Mouse (Mus musculus) heart, postnatal 0 days (tissue): Measurements from ENCODE around the gene Fam117a. TPM values are rescaled to one million over a fixed set of nuclear protein-coding genes. Genes with fewer than 3 reads are reported as not detected.

Experiments used
- ATAC-seq: fragments of 200-750 bp; cut with Nextera tagmentation; 2 replicates; pipeline ENCODE4 v1.8.0; 2017; ENCODE audit warnings: low read depth, moderate number of reproducible peaks, moderate library complexity; ENCODE audit not compliant: insufficient read depth
- DNase-seq: peaks from one replicate; pipeline ENCODE4 v3.0.0-alpha.2; 2016; ENCODE audit warnings: low spot score
- H3K27ac ChIP-seq: fragments of 300-500 bp; sonication (generic); 2 replicates; pipeline ENCODE4 v1.5.1; 2014; ENCODE audit warnings: low read depth, mild to moderate bottlenecking
- H3K27me3 ChIP-seq: fragments of 300-500 bp; sonication (generic); 2 replicates; pipeline ENCODE4 v1.6.1; 2014; ENCODE audit warnings: low read length, mixed read lengths; ENCODE audit not compliant: control insufficient read depth, insufficient read depth
- H3K36me3 ChIP-seq: fragments of 300-500 bp; sonication (generic); replicated peaks from 2 replicates; pipeline ENCODE4 v1.6.1; 2014; ENCODE audit warnings: low read length, mixed read lengths; ENCODE audit not compliant: control insufficient read depth, insufficient read depth
- H3K4me1 ChIP-seq: fragments of 300-500 bp; sonication (generic); 2 replicates; pipeline ENCODE4 v1.6.1; 2014; ENCODE audit warnings: antibody characterized with exemption; ENCODE audit not compliant: control insufficient read depth, insufficient read depth
- H3K4me2 ChIP-seq: fragments of 300-500 bp; sonication (generic); 2 replicates; pipeline ENCODE4 v1.6.1; 2014; ENCODE audit warnings: low read depth, mild to moderate bottlenecking, low read length, moderate library complexity
- H3K4me3 ChIP-seq: fragments of 300-500 bp; sonication (generic); 2 replicates; pipeline ENCODE4 v1.5.1; 2014; ENCODE audit warnings: low read depth, low read length
- H3K9ac ChIP-seq: fragments of 300-500 bp; sonication (generic); replicated peaks from 2 replicates; pipeline ENCODE4 v1.6.1; 2014; ENCODE audit warnings: low read depth, low read length, mixed read lengths
- H3K9me3 ChIP-seq: fragments of 300-500 bp; sonication (generic); replicated peaks from 2 replicates; pipeline ENCODE4 v1.6.1; 2016; ENCODE audit warnings: low read length; ENCODE audit not compliant: control insufficient read depth
- CTCF ChIP-seq: IDR thresholded peaks from 2 replicates; pipeline ENCODE4 v1.5.1; 2016; ENCODE audit warnings: antibody characterized with exemption, control low read depth, low read depth
- EP300 ChIP-seq: IDR thresholded peaks from 2 replicates; pipeline ENCODE4 v1.6.1; 2016; ENCODE audit warnings: antibody characterized with exemption, low read depth
- WGBS: fragments of 180-500 bp; shearing (Covaris S2); extraction: QIAGEN DNeasy Blood & Tissue Kit; methylation state at CpG from one replicate; pipeline ENCODE4 v1.1.7; 2014; 5-methylcytosine and 5-hydroxymethylcytosine counted together
- polyA plus RNA-seq: library from polyadenylated mRNA; unstranded; fragments of >200 nt; fragmentation: Nextera tagmentation; extraction: Ambion mirVana; gene quantifications from 2 replicates; pipeline ENCODE4 v1.2.1, GENCODE M21; 2015
- total RNA-seq: library from RNA; depleted of rRNA; stranded (reverse); fragments of >200 nt; gene quantifications from 2 replicates; pipeline ENCODE4 v1.2.3, GENCODE M21; 2014; ENCODE audit warnings: low replicate concordance; rRNA removed

Gene Fam117a
- total RNA-seq, result 5.0 and 5.6 TPM in 2 replicates
- polyA plus RNA-seq, result 3.6 and 3.9 TPM in 2 replicates

GRCm38 (mm10) chr11:95336568-95337128 lies at the start of gene Fam117a:
TSS of gene Fam117a (plus strand) at chr11:95337018.
- H3K36me3 ChIP-seq, result no peaks in the 10 kb centered on the region
- peak within 1 kb of the TSS; percentile 67 for H3K9ac ChIP-seq
- no peaks in the 10 kb centered on the region for H3K9me3 ChIP-seq
- H3K27me3 ChIP-seq, result no peaks in the 10 kb centered on the region
- peak within 1 kb of the TSS; percentile 98 for H3K4me2 ChIP-seq
- ATAC-seq (peak; percentile 95), DNase-seq (peak; percentile 91)
- H3K27ac ChIP-seq, result peak within 1 kb of the TSS; percentile 41; the same call in 1 of the 2 replicates
- peak; percentile 13; the same call in 1 of the 2 replicates for TF ChIP-seq CTCF
- no peak for TF ChIP-seq EP300
- peaks cover 13% of the 10 kb centered on the region for H3K4me1 ChIP-seq
- peak within 1 kb of the TSS; percentile 90 for H3K4me3 ChIP-seq
- WGBS, result 1% methylated on average over 25 of the region's 27 CpGs

- ATAC-seq, result no peak
Measured at GRCm38 (mm10) chr11:95291998-95292397, 44.8 kb upstream of the Fam117a start.

GRCm38 (mm10) chr11:95293017-95293624 lies 43.7 kb upstream of the Fam117a start:
- Histone ChIP-seq H3K36me3 (peaks cover 81% of the 10 kb centered on the region), H3K4me2 (no peak overlapping the region), H3K27me3 (no peaks in the 10 kb centered on the region), H3K9ac (no peak overlapping the region), H3K9me3 (no peaks in the 10 kb centered on the region), H3K4me3 (no peak overlapping the region), H3K27ac (no peak overlapping the region), H3K4me1 (no peaks in the 10 kb centered on the region)
- ATAC-seq, result no peak
- WGBS, result 71% methylated on average over 8 of the region's 8 CpGs
- DNase-seq, result no peak
- no peak for TF ChIP-seq CTCF

More at GRCm38 (mm10) chr11:95291998-95292397, 44.8 kb upstream of the Fam117a start:
- Histone ChIP-seq H3K4me1 (no peaks in the 10 kb centered on the region), H3K27ac (no peak overlapping the region), H3K4me3 (no peak overlapping the region), H3K27me3 (no peaks in the 10 kb centered on the region), H3K4me2 (no peak overlapping the region), H3K36me3 (peaks cover 83% of the 10 kb centered on the region), H3K9me3 (no peaks in the 10 kb centered on the region), H3K9ac (no peak overlapping the region)
- no peak for TF ChIP-seq CTCF
- TF ChIP-seq EP300, result no peak
- no peak for DNase-seq
- 68% methylated on average over 4 of the region's 4 CpGs for WGBS

GRCm38 (mm10) chr11:95295736-95296135 lies 41.1 kb upstream of the Fam117a start:
- Histone ChIP-seq H3K4me2 (no peak overlapping the region), H3K9me3 (no peaks in the 10 kb centered on the region), H3K4me3 (no peak overlapping the region), H3K36me3 (peaks cover 80% of the 10 kb centered on the region), H3K27me3 (no peaks in the 10 kb centered on the region), H3K9ac (no peak overlapping the region), H3K27ac (no peak overlapping the region), H3K4me1 (no peaks in the 10 kb centered on the region)
- ATAC-seq (no peak), DNase-seq (no peak)
- TF ChIP-seq CTCF (no peak), EP300 (no peak)
- WGBS, result 93% methylated on average over 12 of the region's 13 CpGs

- 21% methylated on average over 2 of the region's 2 CpGs for WGBS
- Histone ChIP-seq H3K4me3 (no peak overlapping the region), H3K36me3 (peaks cover 79% of the 10 kb centered on the region), H3K9me3 (no peaks in the 10 kb centered on the region), H3K9ac (no peak overlapping the region), H3K27ac (no peak overlapping the region), H3K4me2 (no peak overlapping the region), H3K27me3 (no peaks in the 10 kb centered on the region), H3K4me1 (no peaks in the 10 kb centered on the region)
- TF ChIP-seq EP300 (no peak), CTCF (peak; percentile 75)
- ATAC-seq (0 out of 2 replicates have a peak, but pooled peaks have one; percentile 11), DNase-seq (peak; percentile 49)
Measured at GRCm38 (mm10) chr11:95298146-95298545, 38.7 kb upstream of the Fam117a start.
